Mouse (Mus musculus) bone marrow macrophage, adult 2 months (primary cell): ENCODE measurements around the gene Dst.

Experiments used
- CTCF ChIP-seq: IDR thresholded peaks from 2 replicates; pipeline ENCODE4 v1.5.1; 2012; ENCODE audit warnings: low read depth, mild to moderate bottlenecking, low read length, moderate library complexity
- POLR2A ChIP-seq: IDR thresholded peaks from 2 replicates; pipeline ENCODE4 v1.6.1; 2012; ENCODE audit warnings: mild to moderate bottlenecking, low read depth, low read length, borderline replicate concordance

DNA sequence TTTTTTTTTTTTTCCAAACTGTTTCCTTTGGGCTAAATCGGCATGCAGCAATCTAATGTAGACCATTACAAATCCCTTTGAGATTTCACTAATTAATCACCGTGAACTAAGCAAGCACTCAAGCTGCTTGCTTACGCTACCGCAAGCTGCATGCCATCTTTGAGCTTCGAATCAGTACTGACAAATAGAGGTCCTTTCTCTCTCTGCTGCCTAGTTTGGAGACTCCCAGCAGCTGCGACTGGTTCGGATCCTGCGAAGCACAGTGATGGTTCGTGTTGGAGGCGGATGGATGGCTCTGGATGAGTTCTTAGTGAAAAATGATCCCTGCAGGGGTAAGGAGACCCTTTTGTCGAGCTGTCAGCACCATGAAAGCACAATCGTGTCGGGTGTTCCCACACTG, 391.5 kb downstream of the Dst start:
- TF ChIP-seq CTCF, result no peak
- no peak for TF ChIP-seq POLR2A
